Mouse (Mus musculus) lung, adult 2 months (tissue): Measurements from ENCODE around the gene Cfap54.

ENCODE experiments used
- CTCF ChIP-seq: fragments of 200-500 bp; IDR thresholded peaks from 2 replicates; pipeline ENCODE4 v1.5.1; 2011; ENCODE audit warnings: mild to moderate bottlenecking, low read length, control low read depth; ENCODE audit not compliant: insufficient read depth
- POLR2A ChIP-seq: fragments of 200-500 bp; IDR thresholded peaks from 2 replicates; pipeline ENCODE4 v1.6.1; 2011; ENCODE audit warnings: low read depth, mild to moderate bottlenecking, control low read depth, low read length, borderline replicate concordance; ENCODE audit errors: extremely low read depth

DNA sequence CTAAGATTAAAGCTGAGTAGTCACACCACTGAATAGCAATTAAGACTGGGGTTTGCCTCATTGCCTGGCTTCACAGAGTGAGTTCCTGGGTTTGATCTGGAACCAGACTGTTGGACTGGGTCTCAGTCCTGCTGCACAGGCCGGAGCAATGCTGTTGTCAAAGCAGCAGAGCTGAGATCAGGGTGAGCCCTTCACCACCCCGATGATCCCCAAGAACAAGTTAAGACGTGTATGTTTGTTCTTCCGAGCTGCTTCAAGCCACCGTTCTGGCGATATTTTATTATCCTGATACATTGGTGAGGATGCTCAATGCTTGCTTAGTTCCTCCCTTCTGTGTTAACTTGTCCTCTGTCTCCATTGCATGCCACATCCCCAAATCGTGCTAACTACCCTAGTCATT lies 86.2 kb downstream of the Cfap54 start:
- TF ChIP-seq CTCF = no peak
- no peak for TF ChIP-seq POLR2A
